Mouse (Mus musculus): ENCODE results near the gene Arpc1b. TPM values are rescaled to one million over a fixed set of nuclear protein-coding genes. Genes with fewer than 3 reads are reported as not detected.
"Not testable (repeated sequence)": the region's sequence is repeated elsewhere in the genome, so short reads cannot be mapped to it uniquely, and the experiment has no call there.

The Arpc1b gene
- polyA plus RNA-seq, 1 experiment from 2014 or later = 50.3 TPM

- H3K36me3 ChIP-seq (ENCODE audit: control insufficient read depth, insufficient read depth, low read length) = no peaks in the 10 kb centered on the region
- peak within 1 kb of the TSS; percentile 80; the same call in 1 of the 2 replicates for H3K27ac ChIP-seq (ENCODE audit: low read depth, low read length)
- peaks cover 8% of the 10 kb centered on the region for H3K4me1 ChIP-seq (ENCODE audit: control insufficient read depth, insufficient read depth, low read length)
- H3K9me3 ChIP-seq (replicated peaks; ENCODE audit: control insufficient read depth, low read length) = no peaks in the 10 kb centered on the region
- peak within 1 kb of the TSS; percentile 93 for H3K9ac ChIP-seq (ENCODE audit: low read length)
- no peaks in the 10 kb centered on the region for H3K27me3 ChIP-seq (replicated peaks; ENCODE audit: control insufficient read depth, insufficient read depth, low read length)
- under 1% methylated on average over 53 of the region's 54 CpGs for WGBS
- H3K4me2 ChIP-seq (ENCODE audit: low read length) = peak within 1 kb of the TSS; percentile 83
- DNase-seq (ENCODE audit: low spot score) (peak; percentile 97), ATAC-seq (peak; percentile 99)
- peak within 1 kb of the TSS; percentile 74 for H3K4me3 ChIP-seq (ENCODE audit: low read depth, low read length)
Measured at GRCm38 (mm10) chr5:145083632-145084451, 30.2 kb upstream of the Arpc1b start, which contains the start of the genes Arpc1a and Kpna7. Gene Arpc1a, plus strand, starts transcription at chr5:145083830. Gene Kpna7, minus strand, starts transcription at chr5:145084030.

GRCm38 (mm10) chr5:145084822-145085221 is 29.2 kb upstream of the Arpc1b start:
- H3K4me1 ChIP-seq (ENCODE audit: control insufficient read depth, insufficient read depth, low read length) = peaks cover 8% of the 10 kb centered on the region
- 0 out of 2 replicates have a peak, but pooled peaks cover 3% of the 10 kb centered on the region for H3K36me3 ChIP-seq (ENCODE audit: control insufficient read depth, insufficient read depth, low read length)
- H3K4me3 ChIP-seq (ENCODE audit: low read depth, low read length) = peak overlapping the region; percentile 74
- H3K9ac ChIP-seq (ENCODE audit: low read length) = peak overlapping the region; percentile 93
- 81% methylated on average over 2 of the region's 2 CpGs for WGBS
- H3K27me3 ChIP-seq (replicated peaks; ENCODE audit: control insufficient read depth, insufficient read depth, low read length) = no peaks in the 10 kb centered on the region
- no peaks in the 10 kb centered on the region for H3K9me3 ChIP-seq (replicated peaks; ENCODE audit: control insufficient read depth, low read length)
- no peak overlapping the region for H3K27ac ChIP-seq (ENCODE audit: low read depth, low read length)
- ATAC-seq (no peak), DNase-seq (ENCODE audit: low spot score) (no peak)
- peak overlapping the region; percentile 83 for H3K4me2 ChIP-seq (ENCODE audit: low read length)

- Histone ChIP-seq H3K9ac (ENCODE audit: low read length) (no peak overlapping the region), H3K27me3 (replicated peaks; ENCODE audit: control insufficient read depth, insufficient read depth, low read length) (no peaks in the 10 kb centered on the region), H3K4me3 (ENCODE audit: low read depth, low read length) (no peak overlapping the region), H3K4me1 (ENCODE audit: control insufficient read depth, insufficient read depth, low read length) (peaks cover 8% of the 10 kb centered on the region), H3K27ac (ENCODE audit: low read depth, low read length) (no peak overlapping the region), H3K9me3 (replicated peaks; ENCODE audit: control insufficient read depth, low read length) (no peaks in the 10 kb centered on the region), H3K36me3 (ENCODE audit: control insufficient read depth, insufficient read depth, low read length) (peaks cover 28% of the 10 kb centered on the region), H3K4me2 (ENCODE audit: low read length) (no peak overlapping the region)
- 95% methylated on average over 2 of the region's 2 CpGs for WGBS
- no peak for ATAC-seq
- no peak for DNase-seq (ENCODE audit: low spot score)
Measured at GRCm38 (mm10) chr5:145088186-145088585, 25.8 kb upstream of the Arpc1b start.

GRCm38 (mm10) chr5:145089878-145090277 is 24.1 kb upstream of the Arpc1b start:
- WGBS = 89% methylated on average over 3 of the region's 3 CpGs
- no peak overlapping the region for H3K27ac ChIP-seq (ENCODE audit: low read depth, low read length)
- H3K4me1 ChIP-seq (ENCODE audit: control insufficient read depth, insufficient read depth, low read length) = peaks cover 1% of the 10 kb centered on the region
- peaks cover 44% of the 10 kb centered on the region for H3K36me3 ChIP-seq (ENCODE audit: control insufficient read depth, insufficient read depth, low read length)
- ATAC-seq (no peak), DNase-seq (ENCODE audit: low spot score) (no peak)
- H3K4me2 ChIP-seq (ENCODE audit: low read length) = no peak overlapping the region
- no peak overlapping the region for H3K9ac ChIP-seq (ENCODE audit: low read length)
- no peak overlapping the region for H3K4me3 ChIP-seq (ENCODE audit: low read depth, low read length)
- no peaks in the 10 kb centered on the region for H3K27me3 ChIP-seq (replicated peaks; ENCODE audit: control insufficient read depth, insufficient read depth, low read length)
- no peaks in the 10 kb centered on the region for H3K9me3 ChIP-seq (replicated peaks; ENCODE audit: control insufficient read depth, low read length)

- H3K4me1 ChIP-seq (ENCODE audit: control insufficient read depth, insufficient read depth, low read length) = no peaks in the 10 kb centered on the region
- 92% methylated on average over 4 of the region's 4 CpGs for WGBS
- DNase-seq (ENCODE audit: low spot score) = no peak
- ATAC-seq = no peak
- H3K9me3 ChIP-seq (replicated peaks; ENCODE audit: control insufficient read depth, low read length) = no peaks in the 10 kb centered on the region
- peaks cover 94% of the 10 kb centered on the region for H3K36me3 ChIP-seq (ENCODE audit: control insufficient read depth, insufficient read depth, low read length)
- H3K4me3 ChIP-seq (ENCODE audit: low read depth, low read length) = no peak overlapping the region
- no peak overlapping the region for H3K9ac ChIP-seq (ENCODE audit: low read length)
- H3K4me2 ChIP-seq (ENCODE audit: low read length) = no peak overlapping the region
- no peaks in the 10 kb centered on the region for H3K27me3 ChIP-seq (replicated peaks; ENCODE audit: control insufficient read depth, insufficient read depth, low read length)
- no peak overlapping the region for H3K27ac ChIP-seq (ENCODE audit: low read depth, low read length)
Measured at GRCm38 (mm10) chr5:145096195-145096594, 17.8 kb upstream of the Arpc1b start.

GRCm38 (mm10) chr5:145098340-145098821 is 15.6 kb upstream of the Arpc1b start:
- DNase-seq (ENCODE audit: low spot score) (no peak), ATAC-seq (no peak)
- Histone ChIP-seq H3K36me3 (ENCODE audit: control insufficient read depth, insufficient read depth, low read length) (peaks cover 96% of the 10 kb centered on the region), H3K9me3 (replicated peaks; ENCODE audit: control insufficient read depth, low read length) (no peaks in the 10 kb centered on the region), H3K4me2 (ENCODE audit: low read length) (no peak overlapping the region), H3K27ac (ENCODE audit: low read depth, low read length) (no peak overlapping the region), H3K4me1 (ENCODE audit: control insufficient read depth, insufficient read depth, low read length) (no peaks in the 10 kb centered on the region), H3K27me3 (replicated peaks; ENCODE audit: control insufficient read depth, insufficient read depth, low read length) (no peaks in the 10 kb centered on the region), H3K4me3 (ENCODE audit: low read depth, low read length) (no peak overlapping the region), H3K9ac (ENCODE audit: low read length) (no peak overlapping the region)
- WGBS = 93% methylated on average over 10 of the region's 10 CpGs

- Histone ChIP-seq H3K9me3 (replicated peaks; ENCODE audit: control insufficient read depth, low read length) (no peaks in the 10 kb centered on the region), H3K9ac (ENCODE audit: low read length) (no peak overlapping the region), H3K4me1 (ENCODE audit: control insufficient read depth, insufficient read depth, low read length) (no peaks in the 10 kb centered on the region), H3K27ac (ENCODE audit: low read depth, low read length) (no peak overlapping the region), H3K4me2 (ENCODE audit: low read length) (no peak overlapping the region), H3K27me3 (replicated peaks; ENCODE audit: control insufficient read depth, insufficient read depth, low read length) (no peaks in the 10 kb centered on the region), H3K4me3 (ENCODE audit: low read depth, low read length) (no peak overlapping the region), H3K36me3 (ENCODE audit: control insufficient read depth, insufficient read depth, low read length) (peaks cover 96% of the 10 kb centered on the region)
- DNase-seq (ENCODE audit: low spot score) (no peak), ATAC-seq (no peak)
- WGBS = 96% methylated on average over 9 of the region's 9 CpGs
Measured at GRCm38 (mm10) chr5:145100960-145101359, 13.1 kb upstream of the Arpc1b start.

GRCm38 (mm10) chr5:145101451-145101850 is 12.6 kb upstream of the Arpc1b start:
- not testable (repeated sequence) for H3K27me3 ChIP-seq (replicated peaks; ENCODE audit: control insufficient read depth, insufficient read depth, low read length); ATAC-seq; DNase-seq (ENCODE audit: low spot score); H3K4me3 ChIP-seq (ENCODE audit: low read depth, low read length); H3K4me1 ChIP-seq (ENCODE audit: control insufficient read depth, insufficient read depth, low read length); H3K27ac ChIP-seq (ENCODE audit: low read depth, low read length); H3K4me2 ChIP-seq (ENCODE audit: low read length); H3K9me3 ChIP-seq (replicated peaks; ENCODE audit: control insufficient read depth, low read length); H3K9ac ChIP-seq (ENCODE audit: low read length)
- 97% methylated on average over 11 of the region's 11 CpGs for WGBS
- H3K36me3 ChIP-seq (ENCODE audit: control insufficient read depth, insufficient read depth, low read length) = peaks cover 96% of the 10 kb centered on the region

- WGBS = 87% methylated on average over 4 of the region's 4 CpGs
- DNase-seq (ENCODE audit: low spot score) = no peak
- peaks cover 96% of the 10 kb centered on the region for H3K36me3 ChIP-seq (ENCODE audit: control insufficient read depth, insufficient read depth, low read length)
Measured at GRCm38 (mm10) chr5:145102706-145103105, 11.3 kb upstream of the Arpc1b start.

More at GRCm38 (mm10) chr5:145102706-145103105, 11.3 kb upstream of the Arpc1b start:
- no peak for ATAC-seq
- Histone ChIP-seq H3K9ac (ENCODE audit: low read length) (no peak overlapping the region), H3K4me2 (ENCODE audit: low read length) (no peak overlapping the region), H3K9me3 (replicated peaks; ENCODE audit: control insufficient read depth, low read length) (no peaks in the 10 kb centered on the region), H3K4me1 (ENCODE audit: control insufficient read depth, insufficient read depth, low read length) (no peaks in the 10 kb centered on the region), H3K4me3 (ENCODE audit: low read depth, low read length) (no peak overlapping the region), H3K27ac (ENCODE audit: low read depth, low read length) (no peak overlapping the region), H3K27me3 (replicated peaks; ENCODE audit: control insufficient read depth, insufficient read depth, low read length) (no peaks in the 10 kb centered on the region)

All from forebrain, embryonic 14.5 days (tissue).